Mouse (Mus musculus) forebrain, postnatal 0 days (tissue): Measurements from ENCODE around the gene Ncoa3. TPM values are rescaled to one million over a fixed set of nuclear protein-coding genes. Genes with fewer than 3 reads are reported as not detected.

Source experiments
- ATAC-seq: fragments of 200-750 bp; cut with Nextera tagmentation; 2 replicates; pipeline ENCODE4 v1.8.0; 2017; ENCODE audit warnings: mild to moderate bottlenecking, moderate library complexity
- DNase-seq: peaks from one replicate; pipeline ENCODE4 v3.0.0-alpha.2; 2015
- H3K27ac ChIP-seq: fragments of 300-500 bp; sonication (generic); 2 replicates; pipeline ENCODE4 v1.5.1; 2014; ENCODE audit warnings: low read depth, mild to moderate bottlenecking, antibody characterized with exemption, low read length, moderate library complexity, mixed read lengths
- H3K27me3 ChIP-seq: fragments of 300-500 bp; sonication (generic); 2 replicates; pipeline ENCODE4 v1.6.1; 2014; ENCODE audit warnings: mild to moderate bottlenecking, low read length, mixed read lengths; ENCODE audit not compliant: insufficient read depth
- H3K36me3 ChIP-seq: fragments of 300-500 bp; sonication (generic); 2 replicates; pipeline ENCODE4 v1.6.1; 2014; ENCODE audit warnings: mild to moderate bottlenecking, moderate library complexity; ENCODE audit not compliant: insufficient read depth
- H3K4me1 ChIP-seq: fragments of 300-500 bp; sonication (generic); 2 replicates; pipeline ENCODE4 v1.6.1; 2014; ENCODE audit warnings: antibody characterized with exemption; ENCODE audit not compliant: insufficient read depth
- H3K4me2 ChIP-seq: fragments of 300-500 bp; sonication (generic); 2 replicates; pipeline ENCODE4 v1.6.1; 2014; ENCODE audit warnings: low read depth, mild to moderate bottlenecking, moderate library complexity
- H3K4me3 ChIP-seq: fragments of 300-500 bp; sonication (generic); 2 replicates; pipeline ENCODE4 v1.5.1; 2014; ENCODE audit warnings: low read depth, low read length, mixed read lengths
- H3K9ac ChIP-seq: fragments of 300-500 bp; sonication (generic); 2 replicates; pipeline ENCODE4 v1.6.1; 2014; ENCODE audit warnings: mild to moderate bottlenecking
- H3K9me3 ChIP-seq: fragments of 300-500 bp; sonication (generic); 2 replicates; pipeline ENCODE4 v1.6.1; 2016; ENCODE audit warnings: low read length
- CTCF ChIP-seq: sonication (generic); IDR thresholded peaks from 2 replicates; pipeline ENCODE4 v1.5.1; 2016; ENCODE audit warnings: antibody characterized with exemption, control low read depth, low read depth
- WGBS: fragments of 180-500 bp; shearing (Covaris S2); extraction: QIAGEN DNeasy Blood & Tissue Kit; methylation state at CpG from one replicate; pipeline ENCODE4 v1.1.7; 2014; 5-methylcytosine and 5-hydroxymethylcytosine counted together
- polyA plus RNA-seq: library from polyadenylated mRNA; unstranded; fragments of >200 nt; fragmentation: Nextera tagmentation; extraction: Ambion mirVana; gene quantifications from 2 replicates; pipeline ENCODE4 v1.2.1, GENCODE M21; 2015
- total RNA-seq: library from RNA; depleted of rRNA; stranded (reverse); fragments of >200 nt; gene quantifications from 2 replicates; pipeline ENCODE4 v1.2.3, GENCODE M21; 2014

Gene Ncoa3
- total and polyA plus RNA-seq, 2 experiments from 2014 or later = 9.8 to 24.1 TPM

GRCm38 (mm10) chr2:165970767-165971166, 21.7 kb upstream of the Ncoa3 start:
- H3K9ac ChIP-seq = no peak overlapping the region
- no peak for ATAC-seq
- no peaks in the 10 kb centered on the region for H3K27me3 ChIP-seq
- H3K4me3 ChIP-seq = no peak overlapping the region
- no peaks in the 10 kb centered on the region for H3K36me3 ChIP-seq
- WGBS = 78% methylated on average over 7 of the region's 7 CpGs
- no peaks in the 10 kb centered on the region for H3K9me3 ChIP-seq
- no peak overlapping the region for H3K27ac ChIP-seq
- H3K4me1 ChIP-seq = no peaks in the 10 kb centered on the region
- no peak for TF ChIP-seq CTCF
- no peak overlapping the region for H3K4me2 ChIP-seq
- DNase-seq = no peak

DNA sequence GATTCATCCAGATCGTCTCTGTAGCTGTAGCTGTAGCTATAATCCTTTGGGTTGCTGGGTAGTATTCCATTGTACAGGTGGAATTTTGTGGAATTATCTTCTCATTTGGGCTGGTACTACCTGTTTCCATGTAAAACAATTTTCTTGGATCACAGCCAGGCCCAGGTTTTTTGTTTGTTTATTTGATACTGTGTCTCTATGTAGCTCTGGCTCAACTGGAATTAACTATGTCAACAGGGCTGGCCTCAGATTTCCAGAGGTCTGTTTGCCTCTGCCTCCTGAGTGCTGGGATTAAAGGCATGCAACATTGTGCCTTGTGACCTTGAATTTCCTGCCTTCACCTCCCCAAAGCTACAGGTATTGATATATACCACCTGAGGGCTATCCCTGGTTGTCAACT, 18.1 kb upstream of the Ncoa3 start:
- Histone ChIP-seq H3K36me3 (no peaks in the 10 kb centered on the region), H3K27me3 (no peaks in the 10 kb centered on the region), H3K9ac (no peak overlapping the region), H3K4me3 (no peak overlapping the region), H3K9me3 (no peaks in the 10 kb centered on the region), H3K4me1 (no peaks in the 10 kb centered on the region), H3K27ac (no peak overlapping the region), H3K4me2 (no peak overlapping the region)
- WGBS = 89% methylated on average over 1 of the region's 1 CpGs
- TF ChIP-seq CTCF = no peak
- no peak for ATAC-seq
- no peak for DNase-seq

DNA sequence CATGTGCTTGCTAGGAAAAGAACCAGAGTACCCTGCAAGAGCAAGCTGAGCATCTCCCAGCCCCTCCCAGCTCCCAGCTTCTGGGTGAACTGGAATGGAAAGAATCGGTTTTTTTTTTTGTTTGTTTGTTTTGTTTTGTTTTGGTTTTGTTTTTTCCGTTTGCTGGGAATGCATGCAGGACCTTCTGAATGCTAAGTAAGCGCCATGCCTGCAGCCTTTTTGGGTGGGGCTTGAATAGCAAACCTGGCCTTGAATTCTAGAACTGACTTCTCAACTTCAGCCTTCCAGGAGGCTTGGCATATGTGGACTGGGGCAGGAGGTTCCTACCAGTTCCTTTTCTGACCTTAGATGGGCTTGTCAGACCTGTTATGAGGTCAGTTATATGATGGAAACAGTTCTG, 16.2 kb upstream of the Ncoa3 start:
- 64% methylated on average over 3 of the region's 3 CpGs for WGBS
- ATAC-seq = no peak
- H3K36me3 ChIP-seq = no peaks in the 10 kb centered on the region
- no peaks in the 10 kb centered on the region for H3K4me1 ChIP-seq
- TF ChIP-seq CTCF = no peak
- no peaks in the 10 kb centered on the region for H3K9me3 ChIP-seq
- no peak for DNase-seq
- no peaks in the 10 kb centered on the region for H3K27me3 ChIP-seq
- no peak overlapping the region for H3K27ac ChIP-seq
- H3K4me3 ChIP-seq = no peak overlapping the region
- no peak overlapping the region for H3K4me2 ChIP-seq
- H3K9ac ChIP-seq = no peak overlapping the region

DNA sequence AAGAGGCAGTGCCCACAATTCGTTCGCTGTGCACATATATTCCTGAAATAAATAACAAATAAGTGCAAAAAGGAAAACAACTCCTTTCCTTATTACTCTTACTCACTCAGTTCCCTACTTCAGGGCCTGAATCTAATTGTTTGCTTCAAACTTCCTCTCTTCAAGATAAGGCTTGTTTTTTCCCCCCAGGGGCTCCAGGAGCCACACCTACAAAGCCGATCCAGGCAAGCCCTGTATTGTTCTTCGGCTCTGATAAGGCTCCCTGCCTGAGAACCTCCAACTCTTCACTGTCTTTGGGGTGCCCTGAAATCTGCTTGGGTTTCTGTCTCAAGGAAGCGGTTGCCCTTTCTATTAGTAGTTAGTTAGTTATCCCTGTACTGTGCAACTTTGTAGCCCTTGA, 15.6 kb upstream of the Ncoa3 start:
- no peaks in the 10 kb centered on the region for H3K4me1 ChIP-seq
- no peak overlapping the region for H3K4me3 ChIP-seq
- no peak overlapping the region for H3K4me2 ChIP-seq
- DNase-seq = no peak
- TF ChIP-seq CTCF = no peak
- no peaks in the 10 kb centered on the region for H3K27me3 ChIP-seq
- WGBS = 68% methylated on average over 5 of the region's 5 CpGs
- no peak overlapping the region for H3K27ac ChIP-seq
- no peak overlapping the region for H3K9ac ChIP-seq
- H3K9me3 ChIP-seq = no peaks in the 10 kb centered on the region
- no peak for ATAC-seq
- H3K36me3 ChIP-seq = no peaks in the 10 kb centered on the region

GRCm38 (mm10) chr2:165978119-165978518, 14.3 kb upstream of the Ncoa3 start:
- no peak; the same call in 1 of the 2 replicates for TF ChIP-seq CTCF
- Histone ChIP-seq H3K9me3 (no peaks in the 10 kb centered on the region), H3K4me2 (no peak overlapping the region), H3K4me3 (no peak overlapping the region), H3K27me3 (no peaks in the 10 kb centered on the region), H3K36me3 (no peaks in the 10 kb centered on the region), H3K9ac (no peak overlapping the region), H3K27ac (no peak overlapping the region), H3K4me1 (no peaks in the 10 kb centered on the region)
- WGBS = 97% methylated on average over 1 of the region's 1 CpGs
- DNase-seq (no peak), ATAC-seq (no peak)

DNA sequence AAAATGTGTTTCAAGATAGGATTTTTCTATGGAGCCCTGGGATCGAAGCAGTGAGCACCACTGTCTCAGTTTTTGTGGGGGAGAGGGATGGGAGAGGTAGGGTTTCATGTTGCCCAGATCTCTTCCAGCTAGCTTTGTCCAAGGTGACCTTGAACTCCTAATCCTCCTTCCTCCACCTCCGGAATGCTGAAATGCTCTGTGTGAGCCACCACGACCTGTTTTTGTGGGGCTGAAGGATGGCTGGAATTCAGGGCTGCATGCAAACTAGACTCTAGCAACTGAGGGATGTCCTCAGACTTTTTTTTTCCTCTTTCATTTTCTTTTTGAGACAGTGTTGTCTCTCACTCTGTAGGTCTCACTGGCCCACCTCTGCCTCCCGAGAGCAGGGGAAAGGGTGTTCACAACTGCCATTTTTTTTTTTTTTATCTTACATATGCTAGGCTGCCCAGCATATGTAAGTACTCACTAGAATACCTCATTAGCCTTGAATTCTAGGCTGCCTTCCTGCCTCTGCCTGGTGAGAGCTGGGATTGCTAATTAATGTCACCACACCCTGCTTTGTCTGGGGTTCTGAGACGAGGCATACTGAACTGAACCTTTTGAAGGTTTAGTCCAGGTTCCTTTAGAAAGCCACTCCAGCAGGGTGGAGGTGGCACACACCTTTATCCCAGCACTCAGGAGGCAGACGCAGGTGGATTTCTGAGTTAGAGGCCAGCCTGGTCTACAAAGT, 11.0 kb upstream of the Ncoa3 start:
- no peak for TF ChIP-seq CTCF
- no peaks in the 10 kb centered on the region for H3K9me3 ChIP-seq
- DNase-seq (no peak), ATAC-seq (no peak)
- no peak overlapping the region for H3K4me2 ChIP-seq
- no peak overlapping the region for H3K4me3 ChIP-seq
- H3K36me3 ChIP-seq = no peaks in the 10 kb centered on the region
- no peak overlapping the region for H3K27ac ChIP-seq
- H3K4me1 ChIP-seq = no peaks in the 10 kb centered on the region
- no peak overlapping the region for H3K9ac ChIP-seq
- WGBS = 46% methylated on average over 6 of the region's 6 CpGs
- no peaks in the 10 kb centered on the region for H3K27me3 ChIP-seq

- Histone ChIP-seq H3K36me3 (no peaks in the 10 kb centered on the region), H3K27me3 (no peaks in the 10 kb centered on the region), H3K4me2 (no peak overlapping the region), H3K9me3 (no peaks in the 10 kb centered on the region), H3K9ac (no peak overlapping the region), H3K4me1 (no peaks in the 10 kb centered on the region), H3K4me3 (no peak overlapping the region), H3K27ac (no peak overlapping the region)
- 69% methylated on average over 16 of the region's 16 CpGs for WGBS
- DNase-seq = no peak
- no peak for TF ChIP-seq CTCF
- no peak for ATAC-seq
These were observed 9.7 kb upstream of the Ncoa3 start for GRCm38 (mm10) chr2:165982512-165983389.
